Mouse (Mus musculus) stomach, embryonic 15.5 days (tissue): ENCODE data around the gene Trcg1. TPM values are rescaled to one million over a fixed set of nuclear protein-coding genes. Genes with fewer than 3 reads are reported as not detected.

Experiments
- ATAC-seq: fragments of 200-750 bp; cut with Nextera tagmentation; 2 replicates; pipeline ENCODE4 v1.8.0; 2017; ENCODE audit warnings: low read depth, moderate number of reproducible peaks, moderate TSS enrichment; ENCODE audit not compliant: insufficient read depth, low FRiP score
- H3K27ac ChIP-seq: fragments of 300-500 bp; sonication (generic); 2 replicates; pipeline ENCODE4 v1.5.1; 2015; ENCODE audit warnings: mild to moderate bottlenecking, inconsistent platforms
- H3K27me3 ChIP-seq: fragments of 300-500 bp; sonication (generic); replicated peaks from 2 replicates; pipeline ENCODE4 v1.6.1; 2015; ENCODE audit warnings: inconsistent platforms
- H3K36me3 ChIP-seq: fragments of 300-500 bp; sonication (generic); 2 replicates; pipeline ENCODE4 v1.6.1; 2015; ENCODE audit warnings: inconsistent platforms
- H3K4me1 ChIP-seq: fragments of 300-500 bp; sonication (generic); 2 replicates; pipeline ENCODE4 v1.6.1; 2015; ENCODE audit warnings: inconsistent platforms
- H3K4me2 ChIP-seq: fragments of 300-500 bp; sonication (generic); 2 replicates; pipeline ENCODE4 v1.6.1; 2015; ENCODE audit warnings: mild to moderate bottlenecking, inconsistent platforms
- H3K4me3 ChIP-seq: fragments of 300-500 bp; sonication (generic); replicated peaks from 2 replicates; pipeline ENCODE4 v1.5.1; 2015; ENCODE audit warnings: inconsistent platforms
- H3K9ac ChIP-seq: fragments of 300-500 bp; sonication (generic); 2 replicates; pipeline ENCODE4 v1.6.1; 2015; ENCODE audit warnings: inconsistent platforms
- H3K9me3 ChIP-seq: fragments of 300-500 bp; sonication (generic); 2 replicates; pipeline ENCODE4 v1.6.1; 2016; ENCODE audit warnings: inconsistent platforms
- WGBS: fragments of 180-500 bp; shearing (Covaris S2); methylation state at CpG from one replicate; pipeline ENCODE4 v1.1.7; 2015; 5-methylcytosine and 5-hydroxymethylcytosine counted together
- polyA plus RNA-seq: library from polyadenylated mRNA; unstranded; fragments of >200 nt; fragmentation: Nextera tagmentation; extraction: Ambion mirVana; gene quantifications from 2 replicates; pipeline ENCODE4 v1.2.1, GENCODE M21; 2015

Trcg1 gene
- polyA plus RNA-seq, 1 experiment from 2014 or later = 0.05 TPM

DNA sequence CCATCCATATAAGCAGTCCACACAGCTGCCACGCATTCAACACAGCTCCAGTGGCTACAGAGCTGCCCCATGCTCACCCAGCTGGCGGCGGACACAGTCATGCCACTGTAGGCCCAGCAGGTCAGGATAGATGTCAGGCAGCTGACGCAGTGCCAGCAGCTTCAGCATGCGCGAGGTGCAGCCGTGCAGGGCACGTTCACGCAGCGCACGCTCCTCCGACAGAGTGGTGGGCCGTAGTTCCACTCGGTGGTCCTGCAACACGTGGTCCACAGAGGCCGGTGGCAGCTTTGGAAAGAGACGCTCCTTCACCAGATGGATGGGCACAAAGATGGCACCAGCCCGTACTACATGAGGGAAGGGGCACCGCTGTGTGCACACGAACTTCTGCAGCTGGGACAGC is 20.0 kb downstream of the Trcg1 start:
- ATAC-seq = no peak

DNA sequence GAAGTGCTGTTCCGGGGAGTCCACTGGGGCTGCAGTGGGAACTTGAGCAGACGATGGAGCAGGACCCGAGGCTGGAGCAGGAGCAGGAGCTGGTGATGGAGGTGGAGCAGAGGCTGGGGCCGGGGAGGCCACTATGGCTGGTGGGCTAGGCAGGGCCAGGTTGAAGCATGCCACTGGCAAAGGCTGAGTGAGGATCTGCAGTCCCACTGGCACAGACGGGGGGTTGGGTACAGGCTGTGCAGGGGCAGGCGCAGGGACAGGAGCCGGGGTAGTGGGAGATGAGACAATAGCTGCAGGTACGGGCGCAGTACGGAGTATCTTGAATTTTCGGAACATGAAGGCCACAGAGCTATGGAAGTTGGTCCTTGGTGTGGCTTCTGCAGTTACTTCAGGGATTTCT is 20.5 kb downstream of the Trcg1 start:
- peaks cover 17% of the 10 kb centered on the region; the same call in 1 of the 2 replicates for H3K4me1 ChIP-seq
- H3K9me3 ChIP-seq = no peaks in the 10 kb centered on the region
- no peak for ATAC-seq
- H3K27ac ChIP-seq = no peak overlapping the region
- no peak overlapping the region for H3K4me2 ChIP-seq
- H3K9ac ChIP-seq = no peak overlapping the region
- 93% methylated on average over 11 of the region's 11 CpGs for WGBS
- no peaks in the 10 kb centered on the region for H3K27me3 ChIP-seq
- H3K36me3 ChIP-seq = peaks cover 54% of the 10 kb centered on the region
- H3K4me3 ChIP-seq = no peak overlapping the region

More for the DNA sequence above, 20.0 kb downstream of the Trcg1 start:
- H3K4me3 ChIP-seq = no peak overlapping the region
- H3K9ac ChIP-seq = no peak overlapping the region
- H3K27ac ChIP-seq = no peak overlapping the region
- H3K36me3 ChIP-seq = peaks cover 59% of the 10 kb centered on the region
- no peaks in the 10 kb centered on the region for H3K27me3 ChIP-seq
- H3K4me2 ChIP-seq = no peak overlapping the region
- no peaks in the 10 kb centered on the region for H3K9me3 ChIP-seq
- WGBS = 92% methylated on average over 20 of the region's 20 CpGs
- H3K4me1 ChIP-seq = peaks cover 16% of the 10 kb centered on the region; the same call in 1 of the 2 replicates

- 94% methylated on average over 9 of the region's 9 CpGs for WGBS
- H3K9me3 ChIP-seq = no peaks in the 10 kb centered on the region
- no peak overlapping the region for H3K9ac ChIP-seq
- H3K27ac ChIP-seq = no peak overlapping the region
- no peaks in the 10 kb centered on the region for H3K27me3 ChIP-seq
- H3K4me1 ChIP-seq = peaks cover 17% of the 10 kb centered on the region; the same call in 1 of the 2 replicates
- no peak overlapping the region for H3K4me3 ChIP-seq
- ATAC-seq = no peak
- H3K36me3 ChIP-seq = peaks cover 50% of the 10 kb centered on the region
- no peak overlapping the region for H3K4me2 ChIP-seq
Measured at GRCm38 (mm10) chr9:57257627-57258026, 21.3 kb downstream of the Trcg1 start.

GRCm38 (mm10) chr9:57259736-57260135 is 23.4 kb downstream of the Trcg1 start:
- peak; percentile 14; the same call in 1 of the 2 replicates for ATAC-seq
- no peak overlapping the region for H3K27ac ChIP-seq
- no peak overlapping the region for H3K4me3 ChIP-seq
- no peak overlapping the region for H3K9ac ChIP-seq
- H3K27me3 ChIP-seq = no peaks in the 10 kb centered on the region
- 0% methylated on average over 3 of the region's 3 CpGs for WGBS
- H3K4me2 ChIP-seq = peak overlapping the region; percentile 92; the same call in 1 of the 2 replicates
- peaks cover 23% of the 10 kb centered on the region; the same call in 1 of the 2 replicates for H3K4me1 ChIP-seq
- no peaks in the 10 kb centered on the region for H3K9me3 ChIP-seq
- peaks cover 29% of the 10 kb centered on the region for H3K36me3 ChIP-seq

DNA sequence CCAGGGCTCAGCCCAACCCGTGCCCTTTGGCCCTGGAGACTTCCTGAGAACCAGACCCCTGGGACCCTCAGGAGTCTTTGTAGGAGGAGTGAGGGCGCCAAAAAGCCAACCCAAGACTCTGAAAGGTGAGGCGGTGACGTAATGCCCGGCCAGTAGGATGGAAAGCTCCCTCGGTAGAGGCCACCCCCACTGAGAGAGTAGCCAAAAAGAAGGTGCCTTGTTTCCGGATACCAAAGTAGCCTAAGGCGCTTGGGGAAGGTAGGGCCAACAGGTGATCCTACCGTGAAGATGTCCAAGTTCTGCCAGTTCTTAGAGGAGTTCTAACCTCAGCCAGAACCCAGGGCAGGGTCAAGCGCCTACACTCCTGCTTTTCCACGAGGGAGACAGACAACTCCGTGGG is 24.6 kb downstream of the Trcg1 start:
- ATAC-seq = no peak
- peak overlapping the region; percentile 92 for H3K4me2 ChIP-seq
- no peaks in the 10 kb centered on the region for H3K27me3 ChIP-seq
- peak overlapping the region; percentile 94; the same call in 1 of the 2 replicates for H3K9ac ChIP-seq
- peaks cover 23% of the 10 kb centered on the region for H3K36me3 ChIP-seq
- no peaks in the 10 kb centered on the region for H3K9me3 ChIP-seq
- 12% methylated on average over 12 of the region's 12 CpGs for WGBS
- H3K27ac ChIP-seq = peak overlapping the region; percentile 90
- H3K4me1 ChIP-seq = peaks cover 31% of the 10 kb centered on the region; the same call in 1 of the 2 replicates
- H3K4me3 ChIP-seq = peak overlapping the region; percentile 78

DNA sequence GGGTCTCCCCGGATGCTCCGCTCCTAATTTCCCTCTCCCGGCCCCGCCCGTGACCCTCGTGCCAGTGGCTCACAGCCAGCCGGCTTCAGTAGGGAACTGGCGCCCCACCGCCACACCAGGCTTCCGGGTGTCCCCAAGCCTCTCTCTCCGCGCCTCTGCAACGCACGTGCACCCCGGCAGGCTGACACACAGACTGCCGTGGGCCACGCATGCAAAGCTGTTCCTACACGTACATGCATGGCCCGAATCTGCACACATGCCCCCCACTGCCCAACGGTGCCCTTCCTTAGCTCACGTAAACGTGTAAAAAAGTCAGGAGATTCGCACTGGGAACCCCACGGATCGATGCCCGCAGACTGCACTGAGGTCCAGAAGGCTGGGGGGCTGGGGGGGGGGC is 25.2 kb downstream of the Trcg1 start:
- peak overlapping the region; percentile 92 for H3K4me2 ChIP-seq
- no peaks in the 10 kb centered on the region for H3K27me3 ChIP-seq
- H3K9ac ChIP-seq = peak overlapping the region; percentile 94
- H3K27ac ChIP-seq = peak overlapping the region; percentile 90
- peaks cover 34% of the 10 kb centered on the region; the same call in 1 of the 2 replicates for H3K4me1 ChIP-seq
- H3K36me3 ChIP-seq = peaks cover 17% of the 10 kb centered on the region
- WGBS = under 1% methylated on average over 26 of the region's 26 CpGs
- H3K9me3 ChIP-seq = no peaks in the 10 kb centered on the region
- peak overlapping the region; percentile 78 for H3K4me3 ChIP-seq
- no peak for ATAC-seq

- under 1% methylated on average over 74 of the region's 87 CpGs for WGBS
- Histone ChIP-seq H3K4me1 (peaks cover 34% of the 10 kb centered on the region; the same call in 1 of the 2 replicates), H3K4me2 (peak within 1 kb of the TSS; percentile 92), H3K27me3 (no peaks in the 10 kb centered on the region), H3K4me3 (peak within 1 kb of the TSS; percentile 78), H3K27ac (peak within 1 kb of the TSS; percentile 90), H3K9me3 (no peaks in the 10 kb centered on the region), H3K36me3 (peaks cover 13% of the 10 kb centered on the region), H3K9ac (peak within 1 kb of the TSS; percentile 94)
- peak; percentile 85 for ATAC-seq
Measured at GRCm38 (mm10) chr9:57261913-57262794, 25.8 kb downstream of the Trcg1 start, which contains the start of gene 1700017B05Rik. 1700017B05Rik (minus strand) TSS chr9:57262612.

DNA sequence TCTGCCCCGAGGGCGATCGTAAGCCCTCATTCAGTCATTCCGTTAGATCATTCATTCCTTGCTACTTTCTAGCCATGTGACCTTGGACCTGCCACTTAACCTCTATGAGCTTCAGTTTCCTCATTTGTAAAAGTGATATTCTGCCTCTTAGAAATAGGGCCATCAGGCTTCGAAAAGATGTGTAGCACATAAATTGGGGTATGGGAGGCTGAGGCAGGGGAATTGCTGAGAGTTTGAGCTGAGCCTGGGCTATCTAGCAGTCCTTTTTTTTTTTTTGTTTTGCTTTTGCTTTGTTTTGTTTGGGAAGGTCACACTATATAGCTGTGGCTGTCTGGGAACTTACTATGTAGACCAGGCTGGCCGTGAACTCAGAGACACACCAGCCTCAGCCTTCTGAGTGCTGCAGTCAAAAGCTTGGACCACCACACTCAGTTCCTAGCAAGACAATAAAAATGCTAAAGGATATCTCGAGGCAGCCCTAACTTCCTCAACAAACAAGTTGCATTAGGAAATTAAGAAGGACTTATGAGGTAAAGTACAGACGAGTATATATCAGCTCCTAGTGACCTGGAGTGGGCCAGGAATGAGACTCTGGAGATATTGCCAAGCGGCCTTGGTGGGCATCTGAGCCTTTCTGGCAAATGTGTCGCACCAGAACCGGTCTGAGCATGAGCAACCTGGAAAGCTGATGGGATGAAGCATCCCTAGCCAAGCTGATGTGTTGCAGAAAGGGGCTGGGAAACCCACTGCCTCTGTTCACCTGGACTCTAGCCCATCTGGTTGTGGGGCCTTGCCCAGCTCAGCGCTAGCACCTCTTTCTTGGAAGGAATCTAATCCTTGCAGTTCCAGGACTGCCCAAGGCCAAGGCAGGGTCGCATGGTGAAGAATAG is 26.7 kb downstream of the Trcg1 start:
- 0 out of 2 replicates have a peak, but pooled peaks cover 4% of the 10 kb centered on the region for H3K36me3 ChIP-seq
- WGBS = 50% methylated on average over 13 of the region's 13 CpGs
- peak overlapping the region; percentile 94; the same call in 1 of the 2 replicates for H3K9ac ChIP-seq
- no peak for ATAC-seq
- H3K4me3 ChIP-seq = peak overlapping the region; percentile 78
- 0 out of 2 replicates have a peak overlapping the region, but pooled peaks have one; percentile 90 for H3K27ac ChIP-seq
- H3K27me3 ChIP-seq = no peaks in the 10 kb centered on the region
- no peaks in the 10 kb centered on the region for H3K9me3 ChIP-seq
- H3K4me1 ChIP-seq = peaks cover 34% of the 10 kb centered on the region; the same call in 1 of the 2 replicates
- H3K4me2 ChIP-seq = peak overlapping the region; percentile 92

- no peak overlapping the region for H3K4me3 ChIP-seq
- H3K4me2 ChIP-seq = no peak overlapping the region
- H3K9ac ChIP-seq = no peak overlapping the region
- no peaks in the 10 kb centered on the region for H3K9me3 ChIP-seq
- H3K27ac ChIP-seq = no peak overlapping the region
- H3K27me3 ChIP-seq = no peaks in the 10 kb centered on the region
- H3K36me3 ChIP-seq = no peaks in the 10 kb centered on the region
- ATAC-seq = no peak
- H3K4me1 ChIP-seq = peaks cover 30% of the 10 kb centered on the region; the same call in 1 of the 2 replicates
- WGBS = 18% methylated on average over 5 of the region's 5 CpGs
Measured at GRCm38 (mm10) chr9:57265125-57265524, 28.8 kb downstream of the Trcg1 start.

DNA sequence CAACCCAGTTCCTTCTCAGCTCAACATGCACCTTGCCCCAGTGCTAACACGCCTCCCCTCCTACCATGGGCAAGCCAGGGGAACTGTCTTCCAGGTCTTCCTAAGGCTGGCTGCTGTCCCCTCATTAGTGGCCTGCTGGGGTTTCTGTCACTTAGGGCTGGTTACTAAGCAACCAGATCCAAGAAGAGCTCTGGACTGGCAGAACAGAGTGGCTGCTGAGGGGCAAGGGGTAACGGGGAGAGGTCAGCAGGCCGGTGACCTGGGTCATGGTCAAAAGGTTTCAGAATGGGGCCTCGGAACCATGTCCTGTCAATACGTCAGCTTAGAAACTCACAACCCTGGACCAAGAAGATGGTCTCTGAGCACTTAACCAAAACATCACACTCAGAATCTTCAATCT is 31.1 kb downstream of the Trcg1 start:
- Histone ChIP-seq H3K4me2 (no peak overlapping the region), H3K27me3 (no peaks in the 10 kb centered on the region), H3K4me3 (no peak overlapping the region), H3K9me3 (no peaks in the 10 kb centered on the region), H3K9ac (no peak overlapping the region), H3K36me3 (no peaks in the 10 kb centered on the region), H3K27ac (no peak overlapping the region), H3K4me1 (peaks cover 21% of the 10 kb centered on the region)
- no peak for ATAC-seq
- WGBS = 67% methylated on average over 5 of the region's 5 CpGs

DNA sequence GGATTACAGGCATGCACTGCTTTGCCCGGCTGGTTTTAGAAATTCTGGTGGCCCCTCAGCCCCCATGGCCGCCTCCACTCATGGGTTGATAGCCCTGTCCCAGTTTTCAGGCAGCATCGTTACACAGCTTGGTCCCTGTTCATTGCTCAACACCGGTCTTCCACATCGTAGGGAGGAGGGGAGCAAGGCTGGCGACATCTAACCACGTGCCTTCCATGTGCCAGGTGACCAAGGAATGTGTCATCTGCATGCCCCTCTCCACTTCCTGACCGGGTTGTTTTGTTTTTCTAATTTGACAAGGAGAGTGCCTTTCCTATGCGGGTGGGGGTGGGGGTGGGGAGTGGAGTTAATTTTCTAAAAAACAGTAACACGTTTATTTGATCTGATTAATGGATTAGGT is 31.7 kb downstream of the Trcg1 start:
- ATAC-seq = no peak
- no peaks in the 10 kb centered on the region for H3K36me3 ChIP-seq
- H3K27me3 ChIP-seq = no peaks in the 10 kb centered on the region
- H3K4me1 ChIP-seq = peaks cover 18% of the 10 kb centered on the region
- H3K9ac ChIP-seq = no peak overlapping the region
- no peaks in the 10 kb centered on the region for H3K9me3 ChIP-seq
- WGBS = 39% methylated on average over 10 of the region's 10 CpGs
- no peak overlapping the region for H3K27ac ChIP-seq
- no peak overlapping the region for H3K4me2 ChIP-seq
- no peak overlapping the region for H3K4me3 ChIP-seq
